In genomic region chr1:142441592-142441991, GRCm38 (mm10) we compare ENCODE assay signal across 19 mouse cellular contexts.
DNase-seq lines count a peak whose midpoint lies in the region; ATAC-seq and TF ChIP-seq lines count a peak whose summit lies in the region.
"Had no signal": no experiment of that assay in that cellular context is flagged by ENCODE, and none has a peak within 500 bp of the region (broad histone marks: within the 10 kb centered on the region; RNA-seq: fewer than 3 reads in every experiment).

No protein-coding gene starts in this region.

- intact Hi-C loops in left cerebral cortex, adult 2 months (cut with DNase I) = loop anchor here (5.0 to 10.0 kb wide), 4 partner anchors 384 to 1203 kb away; partner anchors contain the start of gene B3galt2

- H3K4me3 ChIP-seq in left cerebral cortex, adult 2 months = no peak overlapping the region
- H3K4me3 ChIP-seq: embryonic facial prominence, embryonic 10.5 days; embryonic facial prominence, embryonic 12.5 days; forebrain, embryonic 13.5 days; forebrain, embryonic 15.5 days had no signal

- no peak for ATAC-seq in inflammation-experienced regulatory T-cells, adult 6 months
- ATAC-seq: forebrain, embryonic 13.5 days; forebrain, embryonic 15.5 days had no signal

- DNase-seq in frontal cortex, adult 2 months (ENCODE audit: extremely low spot score in 1 of 2, low spot score in 1 of 2) = peak; percentile 5 to 60
- DNase-seq in frontal cortex, postnatal 25 days (ENCODE audit: low spot score in 2 of 2) = no peak
- DNase-seq in left cerebral cortex, adult 2 months (ENCODE audit: extremely low spot score in 1 of 2, low spot score in 2 of 2) = no peak
- no peak for DNase-seq in left cerebral cortex, adult 8-10 months (ENCODE audit: low spot score in 2 of 2)
- DNase-seq in brain, adult 2 months (ENCODE audit: low read depth, low spot score) = peak; percentile 62
- peak; percentile 64 for DNase-seq in telencephalon, adult 2 months (ENCODE audit: low read depth, low spot score)
- DNase-seq: adrenal gland, adult 2 months; adrenal gland, postnatal 10 days; adrenal gland, postnatal 25 days; cerebellum, adult 11-12 months; cerebellum, adult 2 months; cerebellum, adult 9-10 months; cerebellum, postnatal 10 days; cerebellum, postnatal 25 days had no signal

- TF ChIP-seq CTCF in left cerebral cortex, adult 2 months (IDR thresholded peaks at IDR 0.05) = no peak

- peak overlapping the region; percentile 65 for H3K27ac ChIP-seq in left cerebral cortex, adult 2 months
- H3K27ac ChIP-seq: embryonic facial prominence, embryonic 10.5 days; embryonic facial prominence, embryonic 12.5 days; forebrain, embryonic 13.5 days; forebrain, embryonic 15.5 days had no signal

Comparison
In these comparisons a context has a peak if more than half of its experiments do, and no peak if none do; other contexts are left out.
1. DNase-seq: peak in frontal cortex, adult 2 months (2 of 2), brain, adult 2 months (single experiment) and telencephalon, adult 2 months (single experiment); none in frontal cortex, postnatal 25 days (0 of 2), left cerebral cortex, adult 2 months (0 of 2) and left cerebral cortex, adult 8-10 months (0 of 2).